Mouse (Mus musculus) testis, postnatal 10 days (tissue): ENCODE results near the gene Pdcd6.
A peak's percentile ranks its signal among the peaks of the same experiment; 100 is the strongest.

Experiments used
- DNase-seq: peaks from one replicate; pipeline ENCODE4 v3.0.0; 2021; ENCODE audit warnings: low spot score

The Pdcd6 gene

GRCm38 (mm10) chr13:74275726-74276125 lies 41.7 kb downstream of the Pdcd6 start:
- DNase-seq, result no peak

DNA sequence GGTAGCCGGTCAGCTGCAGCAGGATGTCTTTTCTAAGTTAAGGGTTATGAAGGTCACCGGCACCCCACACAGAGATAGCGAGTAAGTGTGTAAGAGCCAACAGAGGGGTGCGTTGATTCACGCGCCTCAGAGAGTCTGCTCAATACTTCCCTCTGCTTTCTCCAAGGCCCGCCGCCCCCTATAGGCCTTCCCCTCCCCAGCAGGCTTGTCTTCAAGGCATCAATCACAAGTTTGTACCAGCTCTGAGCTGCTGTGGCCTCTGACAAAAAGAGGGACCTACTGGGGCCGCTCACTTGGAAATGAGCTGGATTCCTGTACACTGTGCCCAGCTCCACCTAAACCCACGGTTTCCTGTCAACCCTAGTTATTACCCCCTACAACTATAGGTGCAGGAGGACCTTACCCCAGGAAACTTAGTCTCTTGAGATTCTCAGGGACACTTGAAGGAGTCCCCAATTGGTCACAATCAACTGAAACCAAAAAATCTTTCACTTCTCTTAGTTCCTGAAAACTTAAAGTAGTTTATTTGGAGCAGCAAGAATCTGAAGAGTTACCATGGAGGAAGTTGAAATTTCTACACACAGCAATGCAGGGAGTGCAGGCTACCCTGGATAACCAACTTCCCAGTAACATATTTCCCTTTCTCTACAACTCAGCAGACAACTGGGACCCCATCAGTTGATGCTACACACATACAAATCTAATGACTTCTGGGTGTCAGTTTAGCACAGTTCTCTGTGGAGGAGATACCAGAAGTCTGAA lies 57.0 kb downstream of the Pdcd6 start:
- DNase-seq, result peak; percentile 60

GRCm38 (mm10) chr13:74259460-74260230 lies 57.7 kb downstream of the Pdcd6 start:
- DNase-seq, result peak; percentile 67
